Mouse (Mus musculus) liver (tissue): ENCODE data around the gene Cdc42ep1.

Source experiments
- DNase-seq: peaks from one replicate; pipeline ENCODE4 v3.0.0-alpha.2; 2020; ENCODE audit warnings: mixed read lengths

Cdc42ep1 gene

GRCm38 (mm10) chr15:78880432-78880831, 38.0 kb downstream of the Cdc42ep1 start:
- DNase-seq, result no peak

- DNase-seq, result no peak
Observed at GRCm38 (mm10) chr15:78881828-78882227, 39.4 kb downstream of the Cdc42ep1 start.

GRCm38 (mm10) chr15:78889401-78889853, 47.0 kb downstream of the Cdc42ep1 start:
- DNase-seq, result peak; percentile 83

- no peak for DNase-seq
Observed at GRCm38 (mm10) chr15:78892440-78892839, 50.0 kb downstream of the Cdc42ep1 start.

- no peak for DNase-seq
Observed at GRCm38 (mm10) chr15:78894726-78895125, 52.3 kb downstream of the Cdc42ep1 start.

- no peak for DNase-seq
Observed at GRCm38 (mm10) chr15:78895741-78896140, 53.3 kb downstream of the Cdc42ep1 start.

GRCm38 (mm10) chr15:78896149-78896548, 53.7 kb downstream of the Cdc42ep1 start:
- peak; percentile 78 for DNase-seq

GRCm38 (mm10) chr15:78897488-78897887, 55.1 kb downstream of the Cdc42ep1 start:
- DNase-seq, result peak; percentile 85

GRCm38 (mm10) chr15:78898507-78899001, 56.1 kb downstream of the Cdc42ep1 start:
- no peak for DNase-seq

- no peak for DNase-seq
Observed at GRCm38 (mm10) chr15:78899409-78899739, 57.0 kb downstream of the Cdc42ep1 start, which contains the start of gene Gm49510. Gene Gm49510 (plus strand): TSS chr15:78899667.

- DNase-seq, result peak; percentile 88
Observed at GRCm38 (mm10) chr15:78899740-78900584, 57.5 kb downstream of the Cdc42ep1 start, which contains the start of gene Sh3bp1. Gene Sh3bp1 (plus strand): TSS chr15:78899768.
